Mouse (Mus musculus) NIH3T3 (cell line): ENCODE measurements around the gene Lrp8.

Source experiments
- DNase-seq: peaks from one replicate; pipeline ENCODE4 v3.0.0-alpha.2; 2012; ENCODE audit warnings: low read depth

Lrp8 gene

GRCm38 (mm10) chr4:107802185-107802449 lies at the start of gene Lrp8:
Gene Lrp8 (plus strand): TSS chr4:107802261.
- peak; percentile 87 for DNase-seq

GRCm38 (mm10) chr4:107756222-107756621 lies 45.8 kb upstream of the Lrp8 start:
- no peak for DNase-seq

GRCm38 (mm10) chr4:107757487-107758470 lies 44.3 kb upstream of the Lrp8 start:
- DNase-seq: peak; percentile 29

GRCm38 (mm10) chr4:107758938-107759337 lies 43.1 kb upstream of the Lrp8 start:
- no peak for DNase-seq

- no peak for DNase-seq
Measured at GRCm38 (mm10) chr4:107763001-107763400, 39.1 kb upstream of the Lrp8 start.

GRCm38 (mm10) chr4:107763598-107763997 lies 38.5 kb upstream of the Lrp8 start:
- no peak for DNase-seq

- DNase-seq: no peak
Measured at GRCm38 (mm10) chr4:107765196-107765813, 36.8 kb upstream of the Lrp8 start.

DNA sequence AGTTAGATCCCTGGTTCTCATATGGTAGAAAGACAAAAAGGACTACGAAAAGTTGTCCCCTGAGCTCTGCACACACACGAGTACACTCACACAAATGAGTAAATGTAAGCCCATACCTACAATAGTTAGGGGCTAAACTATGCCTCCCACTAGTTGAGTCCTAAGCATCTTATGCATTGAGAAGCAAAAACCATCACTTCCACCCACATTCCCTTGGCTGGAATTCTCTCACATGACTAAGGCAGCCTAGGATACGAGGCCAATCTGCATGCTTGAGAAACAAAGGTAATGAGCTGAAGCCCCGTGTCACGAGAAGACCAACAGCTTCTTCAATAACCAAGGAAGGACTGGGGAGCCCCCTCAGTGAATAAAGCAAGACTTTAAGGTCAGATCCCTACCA lies 35.9 kb upstream of the Lrp8 start:
- DNase-seq: no peak

- DNase-seq: no peak
Measured at GRCm38 (mm10) chr4:107772122-107772825, 29.8 kb upstream of the Lrp8 start.

DNA sequence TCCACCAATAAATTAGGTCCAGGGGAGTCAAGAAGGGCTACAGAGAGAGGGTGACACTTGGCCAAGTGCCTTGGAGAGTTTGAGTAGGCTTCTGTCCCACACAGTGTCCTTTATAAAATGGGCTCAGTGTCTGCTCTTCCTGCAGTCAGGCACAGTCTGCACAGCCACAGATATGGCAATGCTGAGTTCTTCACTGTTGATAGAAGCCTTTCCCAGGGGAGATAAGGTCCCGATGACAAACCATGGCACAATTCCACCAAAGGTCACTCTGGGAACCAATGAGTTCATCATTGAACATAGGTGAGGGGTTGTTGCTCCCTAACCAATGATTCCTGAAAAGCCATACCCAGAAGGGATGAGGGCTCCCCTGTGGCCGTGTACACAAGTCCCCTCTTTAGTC lies 27.2 kb upstream of the Lrp8 start:
- DNase-seq: no peak

DNA sequence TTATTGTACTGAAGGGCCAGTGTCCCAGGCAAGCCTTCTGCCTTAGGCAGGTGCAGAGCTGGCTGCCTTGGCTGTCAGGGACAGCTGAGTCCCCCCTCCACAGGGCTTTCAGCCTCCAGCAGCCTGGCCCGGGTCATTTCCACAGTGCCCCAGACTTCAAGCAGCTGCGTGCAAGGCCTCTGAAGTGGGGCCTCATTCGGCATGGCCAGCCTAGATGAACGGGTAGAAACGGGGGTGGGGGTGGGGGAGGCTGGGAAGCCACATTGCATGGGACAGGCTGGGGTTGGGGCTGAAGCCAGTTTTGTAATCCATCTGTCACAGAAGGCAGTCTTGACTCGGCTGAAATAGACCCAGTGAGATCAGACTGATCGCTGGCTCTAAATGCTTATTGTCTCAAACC lies 26.4 kb upstream of the Lrp8 start:
- no peak for DNase-seq

DNA sequence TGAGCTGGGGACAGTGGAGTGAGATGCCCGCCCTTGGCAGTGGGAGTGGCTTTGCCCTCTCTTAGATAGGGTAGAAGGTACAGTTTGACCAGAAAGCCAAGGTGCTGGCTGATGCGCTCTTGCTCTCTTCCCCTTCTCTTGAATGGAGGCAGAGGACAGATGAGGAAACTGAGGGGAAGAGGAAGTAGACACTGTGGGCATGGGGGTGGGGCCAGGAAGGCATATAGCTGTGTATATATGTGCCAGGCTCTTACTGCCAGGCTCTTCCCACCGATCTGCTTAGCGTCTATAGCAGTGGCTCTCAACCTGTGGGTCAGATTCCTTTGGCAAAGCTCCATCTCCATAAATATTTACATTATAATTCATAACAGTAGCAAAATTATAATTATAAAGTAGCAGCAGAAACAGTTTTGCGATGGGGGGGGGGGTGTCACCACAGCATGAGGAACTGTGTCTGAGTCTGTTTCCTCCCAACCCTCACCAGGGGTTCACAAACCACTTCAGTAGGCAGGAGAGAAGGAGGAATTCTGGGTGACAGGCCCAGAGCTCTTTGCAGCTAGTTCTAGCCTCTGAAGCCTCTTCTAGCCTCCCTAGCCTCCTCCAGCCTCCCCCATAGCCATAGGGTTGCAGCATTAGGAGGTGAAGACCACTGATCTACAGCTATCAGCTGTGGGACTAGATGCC lies 24.9 kb upstream of the Lrp8 start:
- DNase-seq: no peak

DNA sequence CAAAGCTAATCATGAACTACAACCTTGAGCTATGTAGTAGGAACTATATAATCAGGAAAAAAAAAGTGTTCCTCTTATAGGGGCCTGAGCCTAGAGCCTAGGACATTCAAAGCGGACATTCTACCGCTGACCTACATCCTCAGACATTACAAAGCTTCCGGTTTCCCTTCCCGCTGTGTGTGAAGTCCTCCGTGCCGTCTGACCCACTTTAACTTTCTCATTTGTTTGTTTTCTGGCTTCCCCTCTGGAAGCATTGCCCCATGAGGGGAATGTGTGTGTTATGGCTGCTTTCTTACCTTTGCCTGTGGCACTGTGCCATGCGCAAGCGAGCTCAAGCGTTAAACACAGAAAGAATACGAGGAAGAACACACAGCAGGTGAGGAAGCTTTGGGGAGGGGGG lies 18.5 kb upstream of the Lrp8 start:
- DNase-seq: no peak

DNA sequence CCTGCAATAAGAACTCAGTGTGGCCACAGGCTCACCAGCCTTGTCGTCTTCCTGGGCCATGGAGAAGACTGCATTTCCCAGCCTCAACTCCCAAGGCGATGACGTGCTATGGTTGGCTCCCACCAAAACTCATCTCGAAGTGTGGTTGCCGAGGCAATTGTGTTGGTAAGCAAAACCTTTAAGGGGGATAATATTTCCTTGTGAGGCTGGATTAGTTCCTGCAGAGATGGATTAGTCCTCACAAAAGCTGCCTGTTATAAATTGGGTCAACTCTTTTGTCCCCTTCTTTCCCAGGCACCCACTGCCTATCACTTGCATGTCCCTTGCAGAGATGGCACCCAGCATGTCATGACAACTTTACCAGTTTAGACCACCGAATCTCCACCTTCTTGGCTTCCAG lies 13.2 kb upstream of the Lrp8 start:
- DNase-seq: no peak

DNA sequence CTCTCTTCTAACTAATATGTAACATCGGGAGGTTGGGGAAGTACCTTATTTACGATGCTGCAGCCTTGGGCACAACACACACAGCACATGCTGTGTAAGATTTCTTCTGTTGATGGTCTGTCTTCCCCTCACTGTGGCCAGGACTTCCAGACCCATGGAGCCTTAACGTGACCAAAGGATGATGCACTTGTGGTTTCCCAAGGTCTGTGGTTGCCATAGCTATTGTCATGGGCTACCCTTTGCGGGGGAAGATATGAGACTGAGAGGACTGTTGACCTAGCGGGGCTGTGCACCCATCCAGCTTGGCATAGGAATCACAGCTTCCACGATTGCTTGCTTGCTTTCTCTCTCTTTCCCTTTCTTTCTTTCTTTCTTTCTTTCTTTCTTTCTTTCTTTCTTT lies 1.3 kb upstream of the Lrp8 start:
- no peak for DNase-seq

GRCm38 (mm10) chr4:107801366-107802184 lies 486 bp upstream of the Lrp8 start:
- DNase-seq: no peak

DNA sequence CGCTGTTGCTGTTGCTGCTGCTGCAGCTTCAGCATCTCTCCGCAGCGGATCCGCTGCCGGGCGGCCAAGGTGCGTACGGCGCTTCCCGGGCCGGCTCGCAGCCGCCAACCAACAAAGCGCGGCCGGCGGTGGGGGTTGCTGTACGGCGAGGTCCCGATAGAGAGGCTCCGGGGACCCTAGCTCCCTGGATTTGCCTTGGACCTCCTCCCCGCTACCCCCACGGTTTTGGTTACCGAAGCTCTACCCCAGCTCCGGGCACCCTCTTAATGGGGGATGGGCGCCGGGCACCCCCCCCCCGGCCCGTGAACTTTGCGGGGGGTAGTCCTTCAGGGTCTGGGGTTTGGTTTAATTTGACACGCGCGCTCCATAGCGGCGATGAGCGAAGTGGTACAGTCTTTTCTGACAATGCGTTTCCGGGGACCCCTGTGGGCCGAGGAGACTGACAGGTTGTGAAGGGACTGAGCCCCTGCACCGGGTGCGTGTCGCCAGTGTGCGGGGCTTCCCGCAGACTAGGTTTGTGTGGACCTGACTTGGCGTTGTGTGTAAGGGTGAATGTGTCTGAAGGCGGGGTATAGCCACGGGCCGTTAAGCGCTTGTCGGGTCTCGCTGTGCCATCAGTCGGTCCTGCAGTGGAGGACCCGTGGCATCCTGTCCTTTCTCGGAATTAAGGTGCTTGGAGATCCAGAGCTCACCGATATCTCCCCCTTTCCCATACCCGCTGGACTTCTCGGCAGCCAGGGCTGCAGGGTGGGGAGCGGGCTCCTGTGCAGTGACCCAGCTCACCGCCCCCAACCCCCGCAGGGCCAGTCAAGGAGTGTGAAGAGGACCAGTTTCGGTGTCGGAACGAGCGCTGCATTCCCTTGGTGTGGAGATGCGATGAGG lies 630 bp downstream of the Lrp8 start:
- DNase-seq: peak; percentile 45

GRCm38 (mm10) chr4:107803351-107804106 lies 1.5 kb downstream of the Lrp8 start:
- peak; percentile 95 for DNase-seq

DNA sequence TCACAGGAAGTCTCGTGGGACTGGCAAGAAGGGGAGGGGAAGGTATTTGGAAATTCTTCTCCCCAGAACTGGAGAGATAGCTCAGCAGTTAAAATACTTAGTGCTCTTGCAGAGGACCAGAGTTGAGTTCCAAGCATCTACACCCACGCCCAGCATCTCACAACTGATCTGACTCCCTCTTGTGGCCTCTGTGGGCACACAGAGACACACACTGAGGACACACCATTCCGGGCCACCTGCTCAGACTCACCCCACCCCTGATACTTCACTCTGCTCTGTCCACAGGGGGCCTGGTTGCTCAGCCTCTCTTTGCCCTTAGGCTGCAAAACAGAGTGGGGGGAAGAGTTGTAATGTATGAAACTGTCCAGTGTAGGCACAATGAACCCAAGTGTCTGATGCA lies 3.4 kb downstream of the Lrp8 start:
- peak; percentile 49 for DNase-seq

- DNase-seq: no peak
Measured at GRCm38 (mm10) chr4:107807796-107808195, 5.7 kb downstream of the Lrp8 start.
